10 mouse cellular contexts compared by ENCODE assay signal in the genomic region with DNA sequence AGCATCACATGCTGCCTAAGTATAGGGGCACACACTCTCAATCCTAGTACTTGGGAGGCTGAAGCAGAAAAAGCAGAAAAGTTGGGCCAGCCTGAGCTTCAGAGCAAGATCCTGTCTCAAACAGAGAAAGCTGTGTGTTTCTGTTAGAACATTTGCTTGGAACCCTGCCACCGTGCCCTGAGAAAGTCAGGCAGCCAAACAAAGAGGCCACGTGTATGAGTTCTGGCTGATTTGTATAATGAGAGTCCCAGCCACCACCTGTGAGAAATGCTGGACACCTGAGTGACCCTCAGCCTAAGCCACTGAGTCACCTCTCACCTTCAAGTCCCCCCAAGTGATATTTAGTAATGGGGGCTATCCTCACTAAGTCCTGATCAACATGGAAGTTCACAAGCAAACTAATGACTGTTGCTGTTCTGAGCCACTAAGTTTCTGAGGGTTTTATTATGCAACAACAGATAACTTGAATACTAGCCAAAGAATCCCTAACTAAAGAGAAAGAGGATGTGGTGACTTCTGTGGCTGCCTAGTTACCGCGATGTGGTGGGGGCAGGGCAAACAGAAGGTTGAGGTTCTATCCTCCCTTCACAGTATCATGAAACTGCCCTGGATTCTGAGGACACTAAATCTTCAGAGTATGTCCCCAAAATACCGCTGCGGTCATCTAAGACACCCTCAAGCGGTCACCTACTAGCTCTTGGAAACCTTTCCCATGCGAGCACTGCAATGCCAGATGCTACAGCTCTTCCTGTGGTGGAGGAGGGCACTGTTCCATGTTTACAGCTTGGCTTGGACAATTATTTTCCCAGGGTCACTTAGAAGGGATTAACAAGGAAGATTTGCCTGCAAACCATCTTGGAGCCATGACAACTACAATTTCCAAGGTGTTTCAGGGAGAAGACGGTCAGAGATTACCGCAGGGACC. TPM values are rescaled to one million over a fixed set of nuclear protein-coding genes. Genes with fewer than 3 reads are reported as not detected.
DNase-seq lines count a peak whose midpoint lies in the region; ATAC-seq and TF ChIP-seq lines count a peak whose summit lies in the region.
"Had no signal": no experiment of that assay in that cellular context is flagged by ENCODE, and none has a peak within 500 bp of the region (broad histone marks: within the 10 kb centered on the region; RNA-seq: fewer than 3 reads in every experiment).

No protein-coding gene starts in this region.

- 45% methylated on average over 10 of the region's 10 CpGs for WGBS in liver, embryonic 12.5 days (ENCODE audit: insufficient replicate concordance)
- 62% methylated on average over 10 of the region's 10 CpGs for WGBS in stomach, postnatal 0 days
- 90% methylated on average over 10 of the region's 10 CpGs for WGBS in midbrain, embryonic 15.5 days

- H3K27me3 ChIP-seq in liver, embryonic 12.5 days (replicated peaks): no peaks in the 10 kb centered on the region
- H3K27me3 ChIP-seq in stomach, postnatal 0 days (ENCODE audit: control insufficient read depth, insufficient read depth, low read length): no peaks in the 10 kb centered on the region
- no peaks in the 10 kb centered on the region for H3K27me3 ChIP-seq in midbrain, embryonic 15.5 days (replicated peaks)

- TF ChIP-seq EP300 in stomach, postnatal 0 days (optimal IDR thresholded peaks at IDR 0.05): no peak

- peak; percentile 12 for DNase-seq in liver
- peak; percentile 86 for DNase-seq in cerebellum, adult 9-10 months
- DNase-seq in layer of hippocampus, postnatal 10 days (ENCODE audit: low spot score in 2 of 2): peak; percentile 23 to 46
- peak; percentile 29 for DNase-seq in stomach, postnatal 0 days (ENCODE audit: low spot score)
- DNase-seq in T-cell, adult 2 months (ENCODE audit: low spot score): no peak
- DNase-seq in adrenal gland, postnatal 25 days: no peak

- ATAC-seq in liver, embryonic 12.5 days: no peak
- no peak for ATAC-seq in stomach, postnatal 0 days (ENCODE audit: low FRiP score, low TSS enrichment)
- ATAC-seq in midbrain, embryonic 15.5 days (replicated peaks): no peak

- no peak overlapping the region for H3K9ac ChIP-seq in liver, embryonic 12.5 days
- H3K9ac ChIP-seq in stomach, postnatal 0 days (ENCODE audit: low read length): no peak overlapping the region
- H3K9ac ChIP-seq in midbrain, embryonic 15.5 days: no peak overlapping the region

- no peaks in the 10 kb centered on the region for H3K36me3 ChIP-seq in liver, embryonic 12.5 days
- no peaks in the 10 kb centered on the region for H3K36me3 ChIP-seq in stomach, postnatal 0 days (ENCODE audit: control insufficient read depth, insufficient read depth, low read length)
- no peaks in the 10 kb centered on the region for H3K36me3 ChIP-seq in midbrain, embryonic 15.5 days (replicated peaks)

- H3K27ac ChIP-seq in liver, embryonic 12.5 days: no peak overlapping the region
- H3K27ac ChIP-seq in stomach, postnatal 0 days (replicated peaks): no peak overlapping the region
- no peak overlapping the region for H3K27ac ChIP-seq in midbrain, embryonic 15.5 days
- H3K27ac ChIP-seq: heart, adult 2 months had no signal

- no peak overlapping the region for H3K4me2 ChIP-seq in liver, embryonic 12.5 days
- H3K4me2 ChIP-seq in stomach, postnatal 0 days (replicated peaks; ENCODE audit: low read depth): no peak overlapping the region
- H3K4me2 ChIP-seq in midbrain, embryonic 15.5 days: no peak overlapping the region

- H3K4me3 ChIP-seq in liver, embryonic 12.5 days: no peak overlapping the region
- no peak overlapping the region for H3K4me3 ChIP-seq in stomach, postnatal 0 days (ENCODE audit: low read depth, low read length)
- no peak overlapping the region for H3K4me3 ChIP-seq in midbrain, embryonic 15.5 days
- H3K4me3 ChIP-seq: heart, adult 2 months had no signal

- H3K9me3 ChIP-seq in liver, embryonic 12.5 days (replicated peaks): no peaks in the 10 kb centered on the region
- H3K9me3 ChIP-seq in stomach, postnatal 0 days (ENCODE audit: control insufficient read depth, low read length): no peaks in the 10 kb centered on the region
- H3K9me3 ChIP-seq in midbrain, embryonic 15.5 days: no peaks in the 10 kb centered on the region

- TF ChIP-seq CTCF in stomach, postnatal 0 days (IDR thresholded peaks at IDR 0.05; ENCODE audit: low read depth): peak; percentile 31

- no peaks in the 10 kb centered on the region for H3K4me1 ChIP-seq in liver, embryonic 12.5 days
- H3K4me1 ChIP-seq in stomach, postnatal 0 days (replicated peaks; ENCODE audit: control insufficient read depth, insufficient read depth): no peaks in the 10 kb centered on the region
- H3K4me1 ChIP-seq in midbrain, embryonic 15.5 days: no peaks in the 10 kb centered on the region

RNA-seq across cellular contexts. Expression of gene Actbl2, which starts 31.9 kb away (rescaled TPM):
- polyA plus RNA-seq in liver, embryonic 12.5 days (2016; fragmentation: Nextera tagmentation; extraction: Ambion mirVana): not detected in 2 replicates
- not detected for total RNA-seq in layer of hippocampus, postnatal 10 days (2021)
- not detected in 2 replicates for polyA plus RNA-seq in stomach, postnatal 0 days (2015; fragmentation: Nextera tagmentation; extraction: Ambion mirVana)
- polyA plus RNA-seq in midbrain, embryonic 15.5 days (2015; fragmentation: Nextera tagmentation; extraction: Ambion mirVana): not detected in 2 replicates
- total RNA-seq in adrenal gland, postnatal 25 days (2021): not detected in 2 replicates
- total RNA-seq: heart, adult 2 months had no signal
- polyA plus RNA-seq: heart, adult 2 months; stomach, embryonic 16.5 days had no signal

Comparison
In these comparisons a context has a peak if more than half of its experiments do, and no peak if none do; other contexts are left out.
1. DNase-seq: peak in liver (single experiment), cerebellum, adult 9-10 months (single experiment), layer of hippocampus, postnatal 10 days (2 of 2) and stomach, postnatal 0 days (single experiment); none in T-cell, adult 2 months (single experiment) and adrenal gland, postnatal 25 days (single experiment).